Mouse (Mus musculus): ENCODE data around the gene Ttf1.

The Ttf1 gene

DNA sequence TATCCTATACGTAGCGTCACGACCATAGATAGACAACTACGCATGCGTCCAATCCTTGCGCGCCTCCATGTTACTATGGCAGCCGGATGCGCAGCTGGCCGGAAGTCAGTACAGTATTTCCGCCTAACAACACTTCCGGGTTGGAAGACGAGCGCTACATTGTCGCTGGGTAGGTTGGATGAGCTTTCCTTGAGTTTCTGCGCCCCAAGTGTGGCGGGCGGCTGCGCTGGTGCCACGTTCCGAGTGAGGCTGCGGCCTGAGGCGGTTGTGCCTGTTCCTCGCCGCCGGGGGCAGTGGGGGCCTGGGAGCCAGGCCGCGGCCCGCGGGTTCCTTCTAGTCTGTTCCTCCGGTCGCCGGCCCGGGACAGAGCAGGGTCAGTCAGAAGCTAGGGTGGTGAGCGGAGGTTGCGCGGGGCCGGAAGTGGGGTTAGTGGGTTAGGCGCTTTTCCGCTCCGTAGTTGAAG, at the start of gene Ttf1:
Gene Ttf1 (plus strand): TSS at position 128 of the 463 bp plus-strand sequence.
- DNase-seq (ENCODE audit: low spot score in 2 of 2) = peak; percentile 78

DNA sequence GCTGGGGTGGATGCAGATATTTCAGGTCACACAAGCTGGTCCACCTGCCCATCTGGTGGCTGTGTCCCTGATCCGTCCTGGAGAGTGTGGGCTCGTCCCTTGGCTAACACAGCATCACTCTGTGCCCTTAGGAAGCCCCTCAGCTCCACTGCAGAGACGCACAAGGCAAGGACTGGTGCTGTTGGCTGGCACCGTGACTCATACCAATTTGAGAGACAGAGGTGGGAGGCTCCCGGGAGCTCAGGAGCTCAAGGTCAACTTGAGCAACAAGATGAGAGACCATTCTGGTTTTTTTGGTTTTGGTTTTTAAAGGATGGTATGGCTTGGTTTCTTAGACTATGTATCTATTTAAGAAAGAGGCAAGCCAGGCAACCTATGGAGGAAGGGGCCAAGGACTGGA, 47.5 kb upstream of the Ttf1 start:
- no peak for DNase-seq (ENCODE audit: low spot score in 2 of 2)

DNA sequence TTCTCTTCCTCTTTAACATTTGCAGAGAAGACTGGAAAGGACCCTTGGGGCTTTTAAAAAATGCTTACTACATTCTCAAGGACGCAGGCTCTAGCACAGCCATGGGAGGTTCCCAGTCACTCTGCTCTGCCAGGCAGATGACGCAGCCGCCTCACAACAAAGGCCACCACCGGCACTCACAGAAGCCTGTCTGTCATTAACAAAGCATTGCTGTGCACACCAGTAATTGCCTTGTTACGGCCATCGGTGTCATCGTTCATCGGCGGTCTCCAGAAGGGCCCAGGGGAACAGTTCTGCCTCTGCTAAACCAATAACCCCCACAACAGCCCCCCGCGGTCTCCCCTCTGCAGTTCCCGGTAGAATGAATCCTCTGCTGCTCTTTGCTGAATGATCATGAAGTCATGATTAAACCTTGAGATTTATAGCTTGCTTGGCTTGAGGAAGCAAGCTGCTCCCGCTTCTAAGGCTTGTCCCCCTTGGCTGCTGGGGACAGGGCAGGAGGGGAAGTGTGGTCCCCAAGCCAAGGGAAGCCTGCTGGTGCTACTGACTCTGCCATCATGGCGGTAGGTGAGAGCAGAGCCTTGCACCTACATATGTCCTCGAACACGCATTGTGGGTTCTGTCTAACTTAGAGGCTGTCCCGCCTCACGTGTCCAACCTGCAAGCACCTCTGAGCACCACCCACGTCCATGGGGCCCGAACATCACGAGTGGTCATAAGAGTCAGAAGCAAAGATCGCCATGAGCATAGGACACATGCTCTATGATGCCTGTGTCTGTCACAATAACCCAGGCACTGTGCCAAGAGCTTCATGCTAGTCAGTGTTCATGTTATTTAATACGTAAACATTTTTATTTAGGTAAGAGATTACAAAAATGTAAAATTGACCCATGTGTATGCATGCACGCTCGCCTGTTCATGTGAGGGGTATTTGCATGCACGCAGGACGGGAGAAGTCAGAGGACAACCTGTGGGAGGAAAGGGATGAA, 43.2 kb upstream of the Ttf1 start:
- no peak for DNase-seq (ENCODE audit: low spot score in 2 of 2)

DNA sequence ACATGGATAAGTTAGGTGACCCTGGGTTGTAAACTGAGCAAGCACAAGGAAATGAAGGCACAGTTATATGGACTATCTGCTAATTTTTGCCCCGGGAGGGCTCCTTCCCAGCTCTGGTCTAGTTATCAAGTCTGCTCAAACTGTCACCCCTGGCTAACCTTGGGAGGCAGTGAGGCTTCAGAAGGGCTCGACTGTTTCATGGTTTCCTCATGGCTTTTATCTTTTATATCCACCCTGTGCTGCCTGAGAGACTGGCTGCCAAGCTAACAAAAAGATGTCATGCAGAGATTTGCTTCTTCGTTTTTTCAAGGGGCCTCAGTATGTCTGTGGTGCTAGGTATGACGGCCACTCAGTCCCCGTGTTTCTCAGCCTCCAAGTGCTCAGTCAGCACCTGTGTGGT, 41.4 kb upstream of the Ttf1 start:
- no peak for DNase-seq (ENCODE audit: low spot score in 2 of 2)

DNA sequence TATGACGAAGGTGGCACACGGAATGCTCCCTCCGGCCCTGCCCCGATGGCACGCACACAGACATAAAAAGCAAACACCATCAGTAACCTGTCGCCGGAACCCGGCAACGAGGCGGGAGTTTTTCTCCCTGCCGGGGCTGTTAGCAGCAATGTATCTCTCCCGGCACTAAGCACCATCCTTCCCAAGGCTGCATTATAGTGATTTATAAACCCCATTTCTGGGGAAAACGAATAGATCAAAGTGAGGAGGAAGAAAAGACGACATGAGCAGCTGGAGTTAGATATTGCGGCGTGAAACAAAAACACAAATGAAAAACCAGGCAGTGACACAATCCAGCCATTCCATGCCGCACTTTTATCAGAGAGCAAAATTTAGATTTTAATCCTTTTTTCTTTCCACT, 39.0 kb upstream of the Ttf1 start:
- DNase-seq (ENCODE audit: low spot score in 2 of 2) = no peak

DNA sequence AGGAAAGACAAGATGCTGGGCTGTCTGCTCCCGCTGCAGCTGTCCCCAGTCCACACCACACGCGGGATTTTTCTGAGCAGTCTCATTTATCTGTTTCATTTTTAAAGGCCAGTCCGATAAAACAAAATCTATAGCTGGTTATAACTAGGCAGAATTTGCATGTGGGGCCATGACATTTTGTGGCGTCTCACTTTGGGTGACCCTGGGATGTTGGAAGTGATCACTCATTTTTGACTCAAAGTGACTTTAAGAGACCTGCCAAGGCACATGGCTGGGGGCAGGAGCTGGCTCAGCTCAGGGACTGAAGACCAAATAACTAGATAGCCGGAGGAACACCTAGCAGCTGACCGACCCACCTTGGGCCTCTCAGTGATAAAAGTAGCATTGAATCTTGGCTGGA, 37.1 kb upstream of the Ttf1 start:
- DNase-seq (ENCODE audit: low spot score in 2 of 2) = no peak

DNA sequence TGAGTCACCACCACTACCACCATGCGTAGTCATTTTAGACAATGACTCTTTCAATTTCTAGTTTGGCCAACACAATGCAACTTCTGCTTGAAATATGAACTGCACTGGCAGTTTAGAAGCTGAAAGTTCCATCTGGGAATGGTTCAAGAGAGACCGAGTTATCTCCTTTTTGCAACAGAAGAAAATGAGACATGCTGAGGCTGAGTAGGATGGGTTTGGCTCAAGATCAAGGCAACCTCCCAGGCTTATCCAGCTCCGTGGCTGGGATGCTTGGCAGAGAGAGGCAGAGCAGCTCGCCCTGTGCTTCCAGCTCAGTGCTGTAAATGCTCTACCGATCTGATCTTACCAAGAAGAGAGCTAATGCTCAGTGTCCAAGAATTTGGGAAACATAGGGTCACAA, 34.8 kb upstream of the Ttf1 start:
- DNase-seq (ENCODE audit: low spot score in 2 of 2) = peak; percentile 12 to 13

DNA sequence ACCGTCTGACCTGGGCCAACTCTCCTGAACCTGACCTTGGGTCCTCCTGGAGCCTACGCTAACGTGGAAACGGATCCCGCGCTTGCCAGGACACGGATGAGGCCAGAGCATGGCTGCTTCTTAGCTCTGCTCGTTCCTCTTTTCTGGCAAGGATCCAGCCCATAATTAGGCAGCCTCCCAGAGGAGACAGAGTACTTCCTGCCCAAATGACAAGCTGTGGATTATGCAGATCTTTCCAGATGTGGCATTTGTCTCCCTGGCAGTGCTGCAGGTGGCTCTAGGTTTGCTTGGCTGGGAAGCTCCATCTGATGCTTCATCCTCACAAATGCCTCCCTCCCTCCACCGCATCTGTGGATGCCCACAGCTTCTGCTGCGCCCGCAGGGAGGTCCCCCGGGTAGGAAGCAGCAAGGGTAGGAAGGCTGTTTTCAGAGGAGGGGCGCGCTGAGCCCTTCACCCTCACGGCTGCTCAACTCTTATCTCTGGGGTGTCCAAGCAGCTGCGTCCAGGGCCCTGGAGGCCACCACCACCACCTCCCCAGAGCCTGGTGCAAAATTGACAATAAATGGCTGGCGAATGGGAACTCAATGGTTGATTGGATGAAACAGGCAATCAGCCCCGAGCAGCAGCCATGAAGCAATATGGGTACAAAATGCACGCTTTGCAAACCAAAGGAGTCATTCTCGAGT, 29.9 kb upstream of the Ttf1 start:
- DNase-seq (ENCODE audit: low spot score in 2 of 2) = no peak

DNA sequence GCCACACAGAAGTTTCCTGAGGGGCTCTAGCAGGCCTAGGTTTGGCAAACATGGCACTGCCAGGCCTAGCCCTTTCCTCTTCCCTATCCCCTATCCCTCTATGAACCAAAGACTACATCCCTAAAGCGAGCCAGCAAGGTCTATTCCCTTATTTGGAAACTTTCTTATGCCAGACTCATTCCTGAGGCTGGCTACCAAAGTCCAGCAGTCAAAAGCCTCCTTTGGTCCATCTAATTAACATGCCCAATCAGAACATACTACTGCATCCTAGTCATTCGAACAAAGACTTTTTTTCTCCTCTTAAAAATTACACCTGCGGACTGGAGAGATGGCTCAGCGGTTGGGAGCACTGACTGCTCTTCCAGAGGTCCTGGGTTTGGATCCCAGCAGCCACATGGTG, 28.1 kb upstream of the Ttf1 start:
- no peak for DNase-seq (ENCODE audit: low spot score in 2 of 2)

DNA sequence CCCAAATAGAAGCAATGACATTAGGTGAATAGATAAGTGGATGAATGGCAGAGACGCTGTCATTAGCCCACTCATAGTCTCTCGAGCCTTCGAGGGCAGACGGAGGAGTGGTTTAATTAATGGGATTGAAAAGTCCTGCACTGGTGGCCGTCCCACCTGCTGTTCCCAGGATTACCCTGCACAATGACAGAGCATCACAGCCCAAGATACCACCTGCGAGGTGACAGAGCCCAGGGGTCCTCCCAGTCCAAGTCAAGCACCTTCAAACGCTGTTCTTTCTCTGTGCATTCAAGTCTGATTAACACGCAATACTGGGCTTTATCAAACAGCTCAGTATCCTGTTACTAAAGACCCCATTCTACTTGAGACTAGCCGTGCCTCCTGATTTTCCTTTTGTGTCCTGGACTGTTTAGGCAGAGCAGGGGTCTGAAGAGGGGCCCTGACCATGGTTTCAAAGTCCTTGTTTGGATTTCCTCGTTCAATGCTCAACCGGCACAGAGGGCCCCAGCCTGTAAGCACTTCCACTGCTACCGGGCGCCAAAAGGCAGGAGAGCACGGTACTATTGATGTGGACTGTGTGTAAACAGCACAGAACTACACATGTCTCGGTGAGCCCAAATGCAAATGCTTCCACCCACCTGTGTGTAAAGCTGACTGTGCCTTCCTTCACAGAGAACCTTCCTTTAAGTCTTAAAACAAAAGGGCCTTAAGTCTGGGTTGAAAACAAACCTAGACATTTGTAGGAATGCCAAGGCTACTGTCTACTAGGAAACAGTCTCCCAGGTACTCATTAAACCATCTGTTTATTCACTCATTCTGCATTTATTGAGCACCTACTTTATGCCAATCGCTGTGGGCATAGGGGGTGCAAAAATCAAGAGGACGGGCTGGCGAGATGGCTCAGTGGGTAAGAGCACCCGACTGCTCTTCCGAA, 25.3 kb upstream of the Ttf1 start:
- DNase-seq (ENCODE audit: low spot score in 2 of 2) = no peak

DNA sequence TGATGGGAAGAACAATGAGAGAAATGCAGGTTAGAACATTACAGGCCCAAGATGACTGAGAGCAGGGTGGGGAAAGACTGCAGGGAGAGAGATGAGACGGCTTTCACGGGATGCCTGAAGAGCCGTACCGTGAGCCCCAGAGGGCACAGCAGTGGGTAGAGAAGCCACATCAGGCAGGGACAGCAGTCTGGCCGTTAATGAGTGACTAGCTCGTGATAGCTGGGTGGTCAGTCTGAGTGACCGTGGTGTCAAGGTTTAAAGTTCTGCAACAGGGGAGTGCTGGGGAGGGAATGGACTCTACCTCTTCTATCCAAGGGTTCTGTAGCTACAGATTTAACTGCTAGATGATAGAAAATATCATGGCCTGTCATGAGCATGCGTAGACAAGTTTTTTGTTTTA, 24.4 kb upstream of the Ttf1 start:
- DNase-seq (ENCODE audit: low spot score in 2 of 2) = no peak

DNA sequence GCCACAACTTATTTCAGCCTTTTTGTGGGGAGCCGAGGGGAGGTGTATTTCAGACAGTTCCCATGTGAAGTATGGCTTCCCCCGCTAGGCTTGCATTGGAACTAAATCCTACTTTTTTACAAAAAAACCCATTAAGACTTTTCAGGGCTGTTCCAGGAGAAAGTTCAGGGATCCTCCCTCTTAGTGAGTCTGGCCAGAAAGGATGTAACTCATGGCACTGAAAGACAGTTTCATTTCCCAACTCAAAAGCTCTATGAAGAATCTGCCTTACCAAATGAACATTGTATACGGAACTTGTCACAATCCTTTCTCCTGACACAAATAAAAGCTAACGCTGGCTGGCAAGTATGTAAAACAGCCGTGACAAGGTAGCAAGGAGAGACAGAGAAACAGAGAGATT, 20.3 kb upstream of the Ttf1 start:
- no peak for DNase-seq (ENCODE audit: low spot score in 2 of 2)

DNA sequence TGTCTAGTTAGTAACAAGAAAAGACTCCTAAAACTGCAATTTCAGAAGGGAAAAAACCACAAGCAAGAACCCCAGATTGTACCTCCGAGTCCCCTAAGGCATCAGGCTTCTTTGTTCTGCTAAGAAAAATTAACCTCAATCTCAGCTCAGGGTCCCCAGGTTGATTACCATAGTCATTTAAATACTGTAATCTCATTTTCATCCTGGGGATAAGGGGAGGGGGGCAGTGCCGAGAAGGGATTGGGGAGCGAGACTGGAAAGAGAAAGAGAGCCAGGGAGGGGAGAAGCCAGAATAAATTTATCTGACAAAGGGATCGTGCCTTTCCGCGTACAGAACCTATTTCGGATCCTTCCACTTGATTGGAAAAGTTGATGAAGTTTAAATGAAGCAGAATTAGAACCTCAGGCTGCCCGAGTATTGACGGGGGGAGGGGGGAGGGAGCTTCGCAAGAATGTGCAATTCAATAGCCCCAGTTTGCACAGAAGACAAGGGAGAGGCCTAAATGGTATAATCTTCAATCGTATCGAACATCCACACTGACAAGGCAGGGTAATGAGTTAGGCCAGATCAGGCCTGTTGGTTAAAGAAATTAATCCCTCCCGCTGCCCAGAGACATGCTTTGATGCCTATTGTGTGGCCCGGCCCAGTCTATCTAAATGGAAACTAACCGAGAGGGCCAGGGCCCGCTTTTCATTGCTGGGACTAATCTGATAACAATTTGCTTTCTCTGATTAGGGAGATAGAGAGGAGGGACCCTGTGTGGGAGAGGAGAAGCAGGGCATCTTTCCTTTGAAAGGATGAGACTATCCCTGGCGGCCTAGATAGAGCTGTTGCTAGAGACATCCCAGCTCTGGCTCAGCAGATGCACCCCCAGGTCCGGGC, 19.2 kb upstream of the Ttf1 start:
- DNase-seq (ENCODE audit: low spot score in 2 of 2) = no peak

DNA sequence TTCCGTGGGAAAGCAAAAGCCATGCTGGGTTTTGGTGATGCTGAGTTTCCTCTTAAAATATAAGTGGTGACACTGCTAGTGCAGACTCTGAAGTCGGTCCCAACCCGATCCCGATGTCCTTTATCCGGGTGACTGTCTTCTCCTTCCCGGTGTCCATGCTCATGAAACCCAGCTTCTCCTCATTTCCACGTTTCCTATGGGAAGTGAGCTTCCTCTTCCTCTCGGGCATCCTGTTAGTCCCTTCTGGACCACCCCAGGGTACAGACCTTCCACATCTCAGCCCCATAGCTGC, 18.6 kb upstream of the Ttf1 start:
- DNase-seq (ENCODE audit: low spot score in 2 of 2) = no peak

DNA sequence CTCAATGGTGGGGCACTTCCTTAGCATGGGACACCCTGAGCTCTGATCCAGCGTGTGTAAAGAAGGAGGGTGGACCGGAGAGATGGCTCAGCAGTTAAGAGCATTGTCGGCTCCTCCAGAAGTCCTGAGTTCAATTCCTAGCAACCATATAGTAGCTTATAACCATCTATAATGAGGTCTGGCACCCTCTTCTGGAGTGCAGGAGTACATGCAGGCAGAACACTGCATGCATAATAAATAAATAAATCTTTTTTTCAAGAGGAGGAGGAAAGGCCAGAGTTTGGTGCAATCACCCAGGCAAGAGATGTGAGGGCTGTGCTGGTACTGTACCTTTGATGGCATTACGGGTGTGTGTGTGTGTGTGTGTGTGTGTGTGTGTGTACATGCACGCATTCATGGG, 17.9 kb upstream of the Ttf1 start:
- no peak for DNase-seq (ENCODE audit: low spot score in 2 of 2)

DNA sequence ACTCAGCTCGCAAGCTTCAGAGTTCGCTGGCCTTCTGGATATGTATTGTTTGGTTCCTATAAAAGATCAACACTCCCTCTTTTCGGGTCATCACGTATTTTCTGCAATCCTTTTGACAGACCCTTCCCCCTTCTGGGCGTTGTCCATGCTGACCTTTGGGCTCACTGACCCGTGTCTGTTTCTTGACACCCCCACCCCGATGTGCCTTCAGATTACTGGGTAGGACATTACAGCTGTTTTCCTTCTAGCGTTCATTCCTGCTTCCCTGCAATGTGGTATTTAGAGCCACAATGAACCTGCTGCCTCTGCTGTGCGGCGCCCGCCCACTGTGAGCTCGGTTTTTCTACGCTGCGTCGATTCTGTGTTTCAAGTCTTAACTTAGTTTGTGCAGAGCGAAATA, 13.9 kb upstream of the Ttf1 start:
- DNase-seq (ENCODE audit: low spot score in 2 of 2) = no peak

DNA sequence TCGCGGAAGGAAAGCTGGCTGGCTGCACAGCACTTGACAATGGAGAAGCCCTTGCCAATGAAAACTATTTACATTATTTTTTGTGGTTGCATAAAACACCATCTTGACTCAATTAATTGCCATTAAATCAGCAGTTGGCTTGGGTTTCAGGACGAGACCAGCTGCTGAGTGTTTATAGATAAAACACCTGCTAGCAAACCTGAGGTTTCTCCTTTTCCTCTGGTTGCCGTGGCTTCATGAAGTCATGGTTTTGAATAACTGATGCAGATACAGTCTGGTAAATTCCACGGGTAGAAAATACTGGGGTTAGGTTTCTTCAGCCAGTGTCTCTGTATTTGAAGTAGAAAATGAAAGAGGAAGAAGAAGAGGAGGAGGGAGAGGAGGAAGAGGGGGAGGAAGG, 8.1 kb upstream of the Ttf1 start:
- DNase-seq (ENCODE audit: low spot score in 2 of 2) = no peak

DNA sequence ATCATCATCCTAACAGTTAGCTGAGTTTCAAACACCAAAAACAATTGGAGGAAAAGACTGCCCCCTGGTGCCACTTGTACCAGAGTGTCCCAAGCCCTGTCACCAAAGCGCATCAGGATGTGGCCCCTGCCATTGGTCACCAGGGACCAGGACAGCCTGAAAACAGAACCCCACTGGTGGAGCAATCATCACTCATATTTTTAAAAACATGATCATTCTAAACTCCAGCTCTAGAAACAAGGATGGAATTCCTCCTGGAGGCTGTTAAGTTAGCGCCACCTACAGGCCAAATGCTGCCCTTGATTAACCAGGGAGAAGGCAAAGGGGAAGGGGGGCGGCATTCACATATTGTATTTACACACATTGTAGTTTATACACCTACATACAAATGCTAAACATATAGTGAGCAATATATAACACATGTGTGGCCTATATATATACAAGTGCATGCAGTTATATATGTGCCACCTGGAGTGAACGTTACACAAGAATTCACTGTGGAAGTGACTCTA, 7.1 kb upstream of the Ttf1 start:
- DNase-seq (ENCODE audit: low spot score in 2 of 2) = peak; percentile 44

DNA sequence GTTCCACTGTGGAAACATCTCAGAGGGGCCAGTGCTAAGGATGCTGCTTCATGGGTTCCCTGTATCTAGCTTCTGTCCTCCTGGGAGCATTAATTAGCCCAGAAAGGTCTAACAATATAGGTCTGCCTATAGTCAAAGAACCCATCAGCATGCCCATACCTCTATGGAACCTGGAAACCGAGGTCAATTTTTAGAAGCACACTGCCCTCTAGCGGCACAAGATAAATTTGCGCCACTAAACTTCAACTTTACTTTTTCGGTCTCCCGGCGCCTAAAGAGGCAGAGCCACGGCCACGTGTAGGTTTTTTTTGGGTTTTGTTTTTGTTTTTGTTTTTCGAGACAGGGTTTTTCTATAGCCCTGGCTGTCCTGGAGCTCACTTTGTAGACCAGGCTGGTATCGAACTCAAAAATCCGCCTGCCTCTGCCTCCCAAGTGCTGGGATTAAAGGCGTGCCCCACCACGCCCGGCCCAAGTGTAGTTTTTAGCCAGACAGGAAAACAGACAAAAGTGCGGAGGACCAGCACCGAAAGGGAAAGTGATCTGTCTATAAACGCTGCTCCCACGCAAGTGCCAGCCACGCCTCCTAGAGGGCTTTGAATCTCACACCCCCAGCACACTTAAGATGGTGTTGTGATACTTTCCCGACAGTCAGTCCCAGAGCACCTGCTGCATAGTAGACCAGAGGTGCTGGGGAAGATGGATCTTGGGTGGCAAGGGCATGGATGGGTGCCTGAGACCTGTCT, 6.1 kb upstream of the Ttf1 start:
- DNase-seq (ENCODE audit: low spot score in 2 of 2) = peak; percentile 45 to 53

DNA sequence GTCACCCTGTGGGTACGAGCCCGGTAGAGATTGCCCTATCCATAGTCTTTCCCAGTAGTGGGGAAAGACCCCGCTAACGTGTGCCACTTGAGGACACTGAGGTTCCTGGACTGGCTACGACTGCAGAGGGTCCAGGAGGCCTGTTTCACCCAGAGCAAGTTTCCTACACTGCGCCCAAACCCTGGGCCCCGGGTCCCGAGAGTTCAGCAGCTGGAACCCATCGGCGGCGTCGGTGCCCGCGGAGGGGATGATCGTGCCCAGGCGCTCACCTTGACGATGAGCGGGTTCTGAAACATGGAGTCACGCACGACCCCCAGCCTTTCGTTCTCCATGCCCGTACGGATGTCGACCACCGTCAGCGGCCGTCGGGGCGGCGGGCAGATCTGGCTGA, 5.5 kb upstream of the Ttf1 start:
- DNase-seq (ENCODE audit: low spot score in 2 of 2) = no peak
